Mouse (Mus musculus): ENCODE data around the gene Pcnx3. TPM values are rescaled to one million over a fixed set of nuclear protein-coding genes. Genes with fewer than 3 reads are reported as not detected.
"Not testable (repeated sequence)": the region's sequence is repeated elsewhere in the genome, so short reads cannot be mapped to it uniquely, and the experiment has no call there.

Gene Pcnx3
- polyA plus RNA-seq, 1 experiment from 2014 or later, result 28.1 TPM

DNA sequence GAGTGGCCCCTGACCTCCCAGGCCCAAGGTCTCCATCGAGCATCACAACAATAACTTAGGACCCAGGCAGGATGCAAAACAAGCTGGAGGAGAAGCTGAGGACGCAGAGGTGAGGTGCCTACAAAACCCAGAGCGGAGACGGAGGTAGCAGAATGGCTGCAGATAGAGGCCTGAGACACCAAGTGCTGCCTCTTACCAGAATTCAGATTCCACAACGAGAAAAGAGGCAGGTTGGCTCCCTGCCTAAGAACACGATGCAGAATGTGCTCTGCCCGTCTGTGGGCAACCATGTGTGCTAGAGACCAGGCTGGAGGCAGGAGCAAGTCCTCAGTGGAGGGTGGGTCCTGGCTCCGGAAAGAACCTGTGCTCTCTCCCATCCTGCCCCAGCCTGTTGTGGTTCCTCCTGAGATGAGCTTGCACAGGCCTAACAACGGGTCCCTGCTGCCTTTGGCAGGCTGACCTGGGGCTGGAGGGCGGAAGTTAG, 4.2 kb upstream of the Pcnx3 start:
- Histone ChIP-seq H3K9me3 (ENCODE audit: low read length) (no peaks in the 10 kb centered on the region), H3K27ac (ENCODE audit: low read length) (peak overlapping the region; percentile 81), H3K36me3 (ENCODE audit: insufficient read depth, low read length) (peaks cover 46% of the 10 kb centered on the region), H3K4me1 (ENCODE audit: insufficient read depth, low read length) (peaks cover 45% of the 10 kb centered on the region), H3K4me3 (ENCODE audit: low read length) (peak overlapping the region; percentile 89), H3K9ac (replicated peaks; ENCODE audit: low read length) (peak overlapping the region; percentile 85), H3K4me2 (replicated peaks; ENCODE audit: low read depth, low read length) (peak overlapping the region; percentile 98), H3K27me3 (ENCODE audit: insufficient read depth, low read length) (no peaks in the 10 kb centered on the region)
- 61% methylated on average over 10 of the region's 10 CpGs for WGBS
- ATAC-seq (ENCODE audit: low FRiP score, low TSS enrichment), result no peak

DNA sequence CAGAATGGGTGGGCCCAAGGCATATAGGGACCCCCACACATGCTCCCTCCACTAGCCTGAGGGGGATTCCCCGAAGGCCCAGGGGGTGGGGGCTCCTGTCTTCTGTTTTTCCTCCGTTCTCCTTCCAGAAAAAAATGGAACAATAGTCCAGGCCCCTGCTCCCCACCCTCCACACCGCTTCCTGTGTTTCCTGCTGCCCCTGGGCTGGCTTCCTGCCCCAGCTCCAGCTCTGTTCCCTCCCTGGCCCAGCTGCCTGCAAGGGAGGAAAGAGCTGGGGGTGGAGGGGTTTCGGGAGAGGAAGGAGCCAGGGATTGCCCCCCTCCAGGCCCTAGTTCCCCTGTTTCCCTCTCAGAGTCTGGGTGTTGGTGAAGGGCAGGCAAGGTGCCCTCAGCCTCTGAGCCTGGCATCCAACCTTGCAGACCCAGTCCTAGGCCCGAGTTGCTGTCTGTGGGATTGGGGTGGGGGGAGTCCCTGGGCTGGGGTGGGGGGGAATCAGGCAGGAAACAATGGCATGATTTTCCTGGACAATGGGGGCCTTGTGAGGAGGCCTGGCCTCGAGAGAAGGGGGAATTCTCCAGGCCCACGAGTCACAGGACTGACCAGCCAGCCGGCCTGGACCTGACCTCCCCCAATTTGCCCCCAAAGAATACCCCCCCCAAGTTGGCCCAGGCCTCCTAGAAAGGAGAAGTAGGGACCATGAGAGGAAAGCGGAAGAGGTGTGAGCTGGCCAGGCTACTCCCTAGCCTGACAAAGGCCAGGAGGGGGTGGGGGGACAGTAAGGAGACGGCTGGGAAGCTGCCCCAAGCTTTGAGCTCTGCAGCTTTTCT, 3.6 kb upstream of the Pcnx3 start:
- Histone ChIP-seq H3K27ac (ENCODE audit: low read length) (peak overlapping the region; percentile 81), H3K27me3 (ENCODE audit: insufficient read depth, low read length) (no peaks in the 10 kb centered on the region), H3K4me3 (ENCODE audit: low read length) (peak overlapping the region; percentile 89), H3K9ac (replicated peaks; ENCODE audit: low read length) (peak overlapping the region; percentile 85), H3K36me3 (ENCODE audit: insufficient read depth, low read length) (peaks cover 39% of the 10 kb centered on the region), H3K4me1 (ENCODE audit: insufficient read depth, low read length) (peaks cover 51% of the 10 kb centered on the region), H3K4me2 (replicated peaks; ENCODE audit: low read depth, low read length) (peak overlapping the region; percentile 98), H3K9me3 (ENCODE audit: low read length) (no peaks in the 10 kb centered on the region)
- no peak for ATAC-seq (ENCODE audit: low FRiP score, low TSS enrichment)
- 44% methylated on average over 10 of the region's 10 CpGs for WGBS

DNA sequence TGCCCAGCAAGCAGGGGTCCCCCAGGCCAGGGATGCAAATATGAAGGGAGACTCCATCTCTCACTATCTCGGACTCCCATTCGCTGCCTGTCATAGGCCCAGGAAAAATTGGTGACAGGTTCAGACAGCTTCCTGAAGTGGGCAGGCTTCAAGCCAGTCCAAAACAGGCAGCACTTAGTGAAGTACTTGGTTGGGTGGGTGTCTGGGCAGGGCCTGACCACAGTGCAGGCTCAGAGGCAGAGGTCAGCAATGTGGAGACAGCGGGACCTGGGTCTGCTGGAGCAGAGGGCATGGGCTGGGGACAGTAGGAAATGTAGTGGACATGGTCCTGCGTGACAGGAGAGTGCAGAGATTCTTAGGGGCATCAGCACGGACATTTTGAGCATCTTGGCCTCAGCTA, 2.9 kb upstream of the Pcnx3 start:
- peak overlapping the region; percentile 85 for H3K9ac ChIP-seq (replicated peaks; ENCODE audit: low read length)
- no peaks in the 10 kb centered on the region for H3K27me3 ChIP-seq (ENCODE audit: insufficient read depth, low read length)

DNA sequence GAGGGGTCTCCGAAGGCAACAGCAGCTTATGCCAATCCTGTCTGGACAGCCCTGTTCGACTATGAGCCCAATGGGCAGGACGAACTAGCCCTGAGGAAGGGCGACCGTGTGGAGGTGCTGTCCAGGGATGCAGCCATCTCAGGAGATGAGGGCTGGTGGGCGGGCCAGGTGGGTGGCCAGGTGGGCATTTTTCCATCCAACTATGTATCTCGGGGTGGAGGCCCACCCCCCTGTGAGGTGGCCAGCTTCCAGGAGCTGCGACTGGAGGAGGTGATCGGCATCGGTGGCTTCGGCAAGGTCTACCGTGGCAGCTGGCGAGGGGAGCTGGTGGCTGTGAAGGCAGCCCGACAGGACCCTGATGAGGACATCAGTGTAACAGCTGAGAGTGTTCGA, 1.6 kb upstream of the Pcnx3 start:
- H3K36me3 ChIP-seq (ENCODE audit: insufficient read depth, low read length), result peaks cover 33% of the 10 kb centered on the region
- 44% methylated on average over 15 of the region's 15 CpGs for WGBS
- no peaks in the 10 kb centered on the region for H3K27me3 ChIP-seq (ENCODE audit: insufficient read depth, low read length)
- peaks cover 49% of the 10 kb centered on the region for H3K4me1 ChIP-seq (ENCODE audit: insufficient read depth, low read length)
- no peak for ATAC-seq (ENCODE audit: low FRiP score, low TSS enrichment)
- peak overlapping the region; percentile 85 for H3K9ac ChIP-seq (replicated peaks; ENCODE audit: low read length)
- peak overlapping the region; percentile 98 for H3K27ac ChIP-seq (ENCODE audit: low read length)
- peak overlapping the region; percentile 89 for H3K4me3 ChIP-seq (ENCODE audit: low read length)
- no peaks in the 10 kb centered on the region for H3K9me3 ChIP-seq (ENCODE audit: low read length)
- peak overlapping the region; percentile 98 for H3K4me2 ChIP-seq (replicated peaks; ENCODE audit: low read depth, low read length)

More for the DNA sequence above, 2.9 kb upstream of the Pcnx3 start:
- peaks cover 53% of the 10 kb centered on the region for H3K4me1 ChIP-seq (ENCODE audit: insufficient read depth, low read length)
- peaks cover 34% of the 10 kb centered on the region for H3K36me3 ChIP-seq (ENCODE audit: insufficient read depth, low read length)
- peak overlapping the region; percentile 81 for H3K27ac ChIP-seq (ENCODE audit: low read length)
- peak overlapping the region; percentile 89 for H3K4me3 ChIP-seq (ENCODE audit: low read length)
- ATAC-seq (ENCODE audit: low FRiP score, low TSS enrichment), result no peak
- H3K9me3 ChIP-seq (ENCODE audit: low read length), result no peaks in the 10 kb centered on the region
- 68% methylated on average over 5 of the region's 5 CpGs for WGBS
- H3K4me2 ChIP-seq (replicated peaks; ENCODE audit: low read depth, low read length), result peak overlapping the region; percentile 98

DNA sequence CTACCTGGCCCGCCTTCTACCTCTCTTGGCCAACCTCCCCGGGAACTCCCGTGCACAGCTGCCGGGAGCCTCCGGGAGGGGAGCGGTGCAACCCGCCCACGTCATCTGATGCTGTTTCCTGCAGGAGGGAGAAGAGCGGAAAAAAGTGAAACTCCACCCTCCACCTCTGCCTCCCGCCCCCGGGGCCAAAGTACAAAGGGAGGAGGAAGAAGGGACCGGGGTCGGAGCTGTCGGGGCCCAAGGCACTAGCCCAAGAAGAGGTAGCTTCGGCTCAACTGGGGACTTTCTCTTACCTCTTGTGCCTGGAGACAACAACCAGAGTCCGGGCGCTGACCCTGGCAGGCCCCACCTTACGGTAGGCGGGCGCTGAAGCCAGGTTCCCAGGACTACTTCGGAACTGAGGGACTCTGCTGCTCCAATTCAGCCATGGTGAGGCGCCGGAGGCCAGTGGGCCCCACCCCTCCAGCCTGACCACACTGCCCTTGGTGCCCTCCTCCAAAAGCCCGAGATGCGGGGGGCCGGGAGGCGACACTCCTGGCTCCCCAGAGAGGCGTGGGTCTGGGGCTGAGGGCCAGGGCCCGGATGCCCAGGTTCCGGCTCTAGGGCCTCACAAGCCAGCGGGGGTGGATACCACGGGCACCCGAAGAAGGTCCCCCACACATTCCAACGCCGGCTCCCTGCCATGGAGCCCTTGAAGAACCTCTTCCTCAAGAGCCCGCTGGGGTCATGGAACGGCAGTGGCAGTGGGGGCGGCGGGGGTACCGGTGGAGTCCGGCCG, 1.0 kb upstream of the Pcnx3 start:
- Histone ChIP-seq H3K27me3 (ENCODE audit: insufficient read depth, low read length) (no peaks in the 10 kb centered on the region), H3K4me1 (ENCODE audit: insufficient read depth, low read length) (peaks cover 49% of the 10 kb centered on the region), H3K4me3 (ENCODE audit: low read length) (peak overlapping the region; percentile 89), H3K27ac (ENCODE audit: low read length) (peak overlapping the region; percentile 98), H3K36me3 (ENCODE audit: insufficient read depth, low read length) (peaks cover 35% of the 10 kb centered on the region), H3K4me2 (replicated peaks; ENCODE audit: low read depth, low read length) (peak overlapping the region; percentile 98), H3K9ac (replicated peaks; ENCODE audit: low read length) (peak overlapping the region; percentile 85), H3K9me3 (ENCODE audit: low read length) (no peaks in the 10 kb centered on the region)
- 4% methylated on average over 40 of the region's 42 CpGs for WGBS
- ATAC-seq (ENCODE audit: low FRiP score, low TSS enrichment), result peak; percentile 67

DNA sequence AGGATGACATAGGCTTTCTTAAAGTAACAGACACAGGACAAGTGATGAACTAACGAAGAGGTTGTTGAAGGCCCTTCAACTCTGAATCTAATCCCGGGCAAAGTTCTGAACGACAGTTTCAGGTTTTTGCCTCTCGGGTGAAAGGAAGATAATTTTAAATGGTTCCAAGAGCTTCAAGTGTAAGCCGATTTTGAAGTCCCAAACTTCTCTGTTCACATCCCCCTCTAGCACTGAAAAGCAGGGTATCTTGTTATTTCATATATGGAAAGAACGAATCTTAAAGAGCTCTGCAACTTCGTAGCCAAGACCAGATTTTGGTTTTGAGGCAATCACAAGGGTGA, 350 bp upstream of the Pcnx3 start:
- Histone ChIP-seq H3K4me1 (ENCODE audit: insufficient read depth, low read length) (peaks cover 49% of the 10 kb centered on the region), H3K9ac (replicated peaks; ENCODE audit: low read length) (peak overlapping the region; percentile 85), H3K4me3 (ENCODE audit: low read length) (peak overlapping the region; percentile 89), H3K9me3 (ENCODE audit: low read length) (no peaks in the 10 kb centered on the region), H3K27ac (ENCODE audit: low read length) (peak overlapping the region; percentile 98), H3K4me2 (replicated peaks; ENCODE audit: low read depth, low read length) (peak overlapping the region; percentile 98), H3K36me3 (ENCODE audit: insufficient read depth, low read length) (peaks cover 42% of the 10 kb centered on the region), H3K27me3 (ENCODE audit: insufficient read depth, low read length) (no peaks in the 10 kb centered on the region)
- under 1% methylated on average over 7 of the region's 7 CpGs for WGBS
- ATAC-seq (ENCODE audit: low FRiP score, low TSS enrichment), result no peak

DNA sequence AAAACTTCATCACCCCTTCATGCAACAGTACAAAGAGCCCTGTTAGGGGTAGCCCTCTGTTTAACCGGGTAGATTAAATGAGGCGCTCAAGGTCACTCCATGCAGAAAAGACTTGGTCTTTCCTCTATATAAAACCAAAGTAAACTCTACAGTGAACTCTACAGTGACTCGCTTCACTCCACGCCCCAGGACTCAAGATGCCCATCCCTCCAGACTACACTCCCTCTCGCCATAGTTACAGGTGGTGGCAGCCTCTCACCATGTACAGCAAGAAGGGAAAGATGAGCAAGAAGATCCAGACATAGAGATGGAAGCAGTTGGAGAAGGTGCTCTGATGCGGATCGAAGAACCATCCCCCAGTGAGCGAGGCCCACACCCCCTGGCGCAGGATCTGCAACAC, 970 bp downstream of the Pcnx3 start:
- 12% methylated on average over 9 of the region's 9 CpGs for WGBS
- Histone ChIP-seq H3K36me3 (ENCODE audit: insufficient read depth, low read length) (peaks cover 42% of the 10 kb centered on the region), H3K9ac (replicated peaks; ENCODE audit: low read length) (peak overlapping the region; percentile 86), H3K4me3 (ENCODE audit: low read length) (peak overlapping the region; percentile 89), H3K9me3 (ENCODE audit: low read length) (no peaks in the 10 kb centered on the region), H3K27me3 (ENCODE audit: insufficient read depth, low read length) (no peaks in the 10 kb centered on the region), H3K4me2 (replicated peaks; ENCODE audit: low read depth, low read length) (peak overlapping the region; percentile 98), H3K4me1 (ENCODE audit: insufficient read depth, low read length) (peaks cover 37% of the 10 kb centered on the region), H3K27ac (ENCODE audit: low read length) (peak overlapping the region; percentile 98)
- no peak for ATAC-seq (ENCODE audit: low FRiP score, low TSS enrichment)

DNA sequence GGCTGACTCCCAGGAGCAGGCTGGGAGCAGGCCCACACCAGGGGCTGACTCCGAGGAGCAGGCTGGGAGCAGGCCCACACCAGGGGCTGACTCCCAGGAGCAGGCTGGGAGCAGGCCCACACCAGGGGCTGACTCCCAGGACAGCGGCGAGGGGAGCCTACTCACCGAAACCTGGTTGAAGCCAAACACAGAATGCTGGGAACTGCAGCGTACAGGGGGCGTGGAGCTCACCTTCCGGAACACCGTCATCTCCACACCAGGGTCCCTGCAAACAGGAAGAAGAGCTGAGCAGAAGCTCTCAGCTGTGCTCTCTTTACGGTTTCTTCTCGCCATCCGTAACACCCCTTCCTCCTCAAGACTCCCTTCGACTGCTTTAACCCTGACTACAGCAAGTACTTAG, 1.8 kb downstream of the Pcnx3 start:
- not testable (repeated sequence) for H3K9me3 ChIP-seq (ENCODE audit: low read length); H3K4me3 ChIP-seq (ENCODE audit: low read length); H3K4me2 ChIP-seq (replicated peaks; ENCODE audit: low read depth, low read length); ATAC-seq (ENCODE audit: low FRiP score, low TSS enrichment); H3K27me3 ChIP-seq (ENCODE audit: insufficient read depth, low read length); H3K27ac ChIP-seq (ENCODE audit: low read length)
- 86% methylated on average over 12 of the region's 12 CpGs for WGBS
- 0 out of 2 replicates have a peak overlapping the region, but pooled peaks have one; percentile 86 for H3K9ac ChIP-seq (replicated peaks; ENCODE audit: low read length)
- H3K36me3 ChIP-seq (ENCODE audit: insufficient read depth, low read length), result peaks cover 48% of the 10 kb centered on the region
- peaks cover 29% of the 10 kb centered on the region for H3K4me1 ChIP-seq (ENCODE audit: insufficient read depth, low read length)

DNA sequence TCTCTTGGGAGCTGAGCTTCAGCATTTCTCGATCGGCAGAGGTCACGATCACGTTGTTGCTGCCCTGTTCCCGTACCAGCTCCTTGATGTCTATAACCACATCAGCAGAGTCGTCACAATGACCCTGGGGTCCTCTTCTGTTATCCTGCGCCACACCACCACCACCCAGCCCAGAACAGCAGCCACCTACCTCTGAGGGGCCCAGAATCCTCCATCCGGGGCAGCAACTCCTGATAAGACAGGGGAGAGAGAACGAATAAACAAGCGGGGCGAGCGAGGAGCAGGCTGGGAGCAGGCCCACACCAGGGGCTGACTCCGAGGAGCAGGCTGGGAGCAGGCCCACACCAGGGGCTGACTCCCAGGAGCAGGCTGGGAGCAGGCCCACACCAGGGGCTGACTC, 2.3 kb downstream of the Pcnx3 start:
- no peak overlapping the region for H3K4me2 ChIP-seq (replicated peaks; ENCODE audit: low read depth, low read length)
- peaks cover 24% of the 10 kb centered on the region for H3K4me1 ChIP-seq (ENCODE audit: insufficient read depth, low read length)
- H3K27ac ChIP-seq (ENCODE audit: low read length), result no peak overlapping the region
- no peaks in the 10 kb centered on the region for H3K9me3 ChIP-seq (ENCODE audit: low read length)
- 92% methylated on average over 13 of the region's 13 CpGs for WGBS
- no peak overlapping the region for H3K4me3 ChIP-seq (ENCODE audit: low read length)
- ATAC-seq (ENCODE audit: low FRiP score, low TSS enrichment), result no peak
- peaks cover 46% of the 10 kb centered on the region for H3K36me3 ChIP-seq (ENCODE audit: insufficient read depth, low read length)
- H3K27me3 ChIP-seq (ENCODE audit: insufficient read depth, low read length), result no peaks in the 10 kb centered on the region
- H3K9ac ChIP-seq (replicated peaks; ENCODE audit: low read length), result no peak overlapping the region
